Mouse (Mus musculus) monocyte, adult 5-6 weeks (primary cell): ENCODE results near the gene Olfr957. TPM values are rescaled to one million over a fixed set of nuclear protein-coding genes. Genes with fewer than 3 reads are reported as not detected.

Experiments
- ATAC-seq: fragments of 153-309, 156-312 bp; replicated peaks from 2 replicates; pipeline ENCODE4 v1.8.0; 2017; ENCODE audit warnings: mild to moderate bottlenecking; ENCODE audit not compliant: low TSS enrichment, insufficient number of reproducible peaks, severe bottlenecking, poor library complexity, low FRiP score
- total RNA-seq: library from RNA; stranded (forward); fragments of 200-1000, 200-491, 200-594 nt; gene quantifications from 3 replicates; pipeline ENCODE4 v1.2.3, GENCODE M21; 2017

The Olfr957 gene
- total RNA-seq: not detected in 3 replicates

DNA sequence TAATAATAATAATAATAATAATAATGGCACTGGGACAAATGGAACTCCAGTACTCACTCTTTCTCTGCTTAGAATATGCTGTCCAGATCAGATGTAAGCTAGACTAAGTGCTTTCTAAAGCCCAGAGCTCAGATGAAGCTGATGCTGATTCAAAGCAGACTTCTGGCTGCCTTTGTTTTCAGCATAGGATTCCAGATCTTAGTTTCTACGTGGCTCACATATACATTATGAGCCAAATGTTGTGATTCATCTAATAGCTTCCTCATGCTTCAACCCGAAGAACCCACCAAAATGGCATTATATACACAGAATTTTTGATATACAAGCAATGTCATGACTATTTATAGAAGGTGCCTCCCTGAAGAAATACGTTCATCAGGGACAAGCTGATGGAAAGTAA is at the start of gene Olfr957:
Gene Olfr957 (minus strand): TSS at position 279 of the 400 bp plus-strand sequence.
- ATAC-seq: no peak

DNA sequence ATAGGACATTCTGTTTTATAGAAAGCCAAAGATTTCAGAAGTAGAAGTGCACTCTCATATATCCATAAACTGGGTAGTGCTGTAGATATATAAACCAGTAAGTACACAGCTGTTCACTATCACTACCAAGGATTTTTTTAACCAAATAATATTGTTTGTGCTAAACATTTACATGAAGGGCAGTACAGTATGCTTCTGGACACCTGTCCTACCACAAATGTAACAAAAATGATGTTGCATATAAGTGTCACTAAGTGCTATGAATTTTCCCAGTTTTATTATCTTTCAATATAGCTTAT is 42.7 kb upstream of the Olfr957 start:
- ATAC-seq: no peak

DNA sequence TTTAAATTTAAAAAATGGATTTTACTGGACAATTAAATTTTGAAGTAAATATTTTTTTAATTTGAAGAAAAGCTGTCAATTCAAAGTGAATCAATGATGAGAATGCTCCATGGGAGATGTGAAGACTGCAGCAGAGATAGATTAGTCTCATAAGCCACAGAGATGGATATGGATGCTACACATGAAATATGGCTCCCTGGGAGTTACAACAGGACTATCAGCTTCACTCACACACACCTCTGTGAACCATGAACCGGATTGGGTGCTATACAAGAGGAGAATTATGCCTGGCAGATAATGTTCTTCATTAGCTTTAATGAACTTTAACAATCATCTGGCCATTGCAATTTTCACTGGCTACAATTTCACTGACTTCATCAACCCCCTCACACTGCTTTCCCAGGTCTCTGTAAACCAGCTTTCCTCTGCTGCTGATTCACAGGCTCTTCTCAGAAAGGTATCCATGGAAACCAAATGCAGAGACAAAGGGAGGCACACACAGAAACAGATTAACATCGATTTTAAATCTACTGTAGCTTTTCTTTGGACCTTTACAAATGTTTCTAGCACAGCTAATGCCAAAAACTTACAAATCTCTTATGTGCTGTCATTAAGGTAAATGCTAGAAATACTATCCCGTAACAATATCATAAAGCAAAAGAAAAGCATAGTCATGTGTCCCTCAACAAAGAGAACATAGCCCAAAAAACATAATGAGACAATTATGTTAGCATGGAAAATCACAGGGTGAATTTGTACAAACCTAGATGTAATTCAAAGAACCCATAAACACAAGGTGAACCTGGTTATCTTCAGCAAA is 42.1 kb upstream of the Olfr957 start:
- ATAC-seq: no peak

DNA sequence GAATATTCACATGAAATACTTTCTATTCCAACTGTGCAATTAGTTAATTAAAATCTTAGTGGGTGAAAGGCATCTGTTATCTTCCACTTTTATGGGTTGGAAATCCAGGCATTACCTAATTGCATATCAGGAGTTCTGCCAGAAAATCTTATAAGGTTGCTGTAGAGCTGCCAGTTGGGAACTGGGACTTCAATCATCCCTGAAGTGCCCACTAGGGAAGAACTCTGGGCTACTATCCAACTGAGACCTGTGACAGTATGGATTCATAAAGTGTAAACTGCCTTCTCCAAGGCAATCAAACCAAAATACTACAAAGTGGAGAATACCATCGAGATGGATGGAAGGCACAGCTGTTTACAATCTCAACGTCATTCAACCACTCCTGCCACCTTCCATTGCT is 38.3 kb upstream of the Olfr957 start, which contains the start of gene Olfr958:
Gene Olfr958 (minus strand): TSS at position 109 of the 400 bp plus-strand sequence.
- no peak for ATAC-seq

DNA sequence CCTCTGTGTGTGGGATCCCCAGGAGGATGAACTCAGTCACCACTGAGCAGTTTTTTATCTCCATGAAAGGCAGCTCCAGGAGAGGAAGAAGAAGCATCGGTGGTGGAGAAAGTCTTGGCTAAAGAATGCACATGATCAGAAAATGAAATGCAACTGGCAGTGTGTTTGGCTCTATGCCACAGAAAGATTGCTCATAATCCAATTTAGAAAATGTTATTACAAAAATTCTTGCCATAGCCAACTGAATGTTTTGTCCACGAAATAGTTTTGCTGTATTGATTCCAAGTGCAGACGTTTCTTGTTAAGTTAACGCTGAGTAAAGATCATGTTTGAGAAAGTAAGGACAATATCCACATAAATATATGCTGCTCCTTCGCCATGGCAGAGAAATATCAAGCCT is 35.2 kb upstream of the Olfr957 start:
- ATAC-seq: no peak

DNA sequence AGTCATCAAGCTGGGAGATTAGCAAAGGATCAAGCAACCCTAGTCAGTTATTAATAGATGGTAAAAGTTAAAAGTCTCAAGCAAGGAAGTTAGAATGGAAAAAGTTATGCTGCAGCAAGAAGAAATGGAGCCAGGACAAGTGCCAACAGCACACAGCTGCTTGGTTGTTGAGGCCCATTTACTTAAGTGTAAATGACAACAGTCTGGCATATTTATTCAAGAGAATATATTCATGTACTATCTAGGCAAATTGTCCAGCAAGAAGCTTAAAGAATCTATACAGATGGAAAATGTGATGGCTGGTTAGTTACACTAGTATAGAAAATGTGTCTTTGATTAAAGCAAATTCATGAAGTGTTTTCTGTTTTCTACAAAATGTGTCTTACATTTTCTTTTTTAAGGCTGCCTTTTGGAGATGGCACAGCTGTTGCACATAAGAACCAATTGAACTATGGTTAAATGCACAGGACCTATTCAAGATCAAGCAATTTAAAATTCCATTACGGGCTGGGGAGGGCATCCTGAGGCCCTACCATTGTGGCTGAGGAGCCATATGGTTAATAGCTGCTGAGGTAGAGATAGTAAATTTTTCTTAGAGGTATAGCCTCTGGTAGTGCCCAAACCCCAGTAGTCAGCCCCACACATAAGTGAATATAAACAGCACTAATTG is 8.1 kb upstream of the Olfr957 start:
- no peak for ATAC-seq

DNA sequence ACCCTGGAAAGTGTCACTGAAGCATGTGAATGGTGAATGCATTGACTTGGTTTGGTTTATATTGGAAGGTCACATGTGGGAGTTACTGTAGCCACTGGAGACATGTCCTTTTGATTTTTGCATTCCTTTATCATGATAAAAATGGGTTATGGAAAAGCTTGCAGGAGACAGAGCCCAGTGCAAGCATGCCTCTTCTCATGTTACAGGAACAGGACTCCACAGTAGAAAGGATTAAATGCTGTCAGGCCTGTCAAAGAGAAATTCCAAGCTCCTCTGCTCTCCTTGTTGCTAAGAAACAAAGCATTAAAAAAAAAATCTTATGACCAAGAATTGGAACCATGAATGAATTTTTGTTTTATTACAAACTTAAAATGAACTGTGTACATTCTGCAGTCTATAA is 3.0 kb upstream of the Olfr957 start:
- ATAC-seq: no peak

DNA sequence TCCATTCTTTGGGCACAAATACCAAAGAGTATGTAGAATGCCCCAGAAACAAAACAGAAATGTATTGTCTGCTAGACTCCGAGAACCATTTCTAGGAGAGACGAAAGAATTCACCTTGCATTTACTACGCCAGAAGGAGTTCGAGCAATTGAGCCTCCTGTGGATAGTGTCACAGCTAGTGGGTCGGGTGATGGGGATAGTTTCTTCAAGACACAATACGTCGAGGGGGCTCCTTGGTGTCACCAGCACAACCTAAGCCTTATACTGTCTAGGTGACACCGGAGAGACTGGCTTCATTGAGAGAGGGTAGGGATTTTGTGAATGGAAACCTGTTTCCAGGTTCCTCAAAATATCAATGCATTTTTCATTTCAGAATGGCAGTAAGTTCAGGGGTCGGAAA is 6.2 kb downstream of the Olfr957 start:
- no peak for ATAC-seq

DNA sequence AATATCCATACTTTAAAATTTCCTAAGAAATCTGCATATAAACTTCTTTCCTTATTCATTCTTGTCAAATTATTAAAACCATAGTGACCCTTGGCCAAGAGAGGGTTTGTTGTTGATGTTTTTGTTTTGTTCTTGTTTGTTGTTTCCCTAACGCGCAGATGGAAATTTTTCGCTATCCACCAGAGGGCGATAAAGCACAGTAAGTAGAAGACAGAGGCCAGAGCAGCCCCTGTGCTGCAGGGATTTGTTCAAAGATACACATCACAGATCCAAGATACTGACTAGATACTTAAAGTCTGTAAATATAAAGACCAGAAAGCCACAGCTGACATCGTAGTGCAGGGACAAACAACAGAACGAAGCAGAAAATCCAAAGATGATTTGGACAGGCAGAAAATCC is 6.6 kb downstream of the Olfr957 start:
- no peak for ATAC-seq

DNA sequence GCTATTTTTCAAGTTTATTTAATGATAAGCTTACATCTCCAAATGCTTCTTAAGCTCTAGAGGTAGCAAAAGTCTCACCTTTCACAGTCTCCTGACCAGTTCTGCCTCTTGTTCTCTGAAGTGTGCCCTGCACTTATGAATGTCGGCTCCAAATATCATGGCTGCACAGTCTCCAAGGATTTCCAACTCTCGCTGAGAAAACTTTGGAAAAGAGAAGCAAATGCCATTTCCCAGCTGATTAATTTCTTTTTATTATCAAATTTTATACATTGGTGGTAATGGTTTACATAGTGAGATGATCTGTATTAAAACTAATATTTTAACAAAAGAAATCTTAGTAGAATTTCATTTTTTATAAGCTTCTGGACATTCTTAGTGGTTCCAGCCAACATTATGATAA is 21.7 kb downstream of the Olfr957 start, which contains the start of gene Olfr44:
Gene Olfr44 (minus strand): TSS at position 101 of the 400 bp plus-strand sequence.
- ATAC-seq: no peak

DNA sequence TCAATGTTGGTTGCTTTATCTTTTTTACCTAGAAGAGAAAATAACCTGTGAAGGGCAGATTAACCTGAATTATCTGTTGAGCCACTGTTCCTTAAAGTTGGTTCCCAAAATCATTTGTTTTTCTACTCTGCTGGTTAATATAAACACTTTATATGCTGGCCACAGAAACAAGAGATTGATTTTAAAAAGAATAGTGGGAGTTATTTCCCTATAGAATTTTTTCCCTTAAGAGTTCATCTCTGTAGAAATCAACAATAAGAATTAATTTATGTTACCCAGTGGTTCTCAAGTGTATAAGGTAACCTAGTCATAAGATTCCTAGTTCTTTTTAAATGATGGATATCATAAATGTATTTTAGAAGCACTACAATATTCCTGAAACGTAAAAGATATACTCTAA is 43.8 kb downstream of the Olfr957 start, which contains the start of gene Olfr955:
Gene Olfr955 (minus strand): TSS at position 101 of the 400 bp plus-strand sequence.
- no peak for ATAC-seq

Other genes with a start within 250 kb of the Olfr957 start
- gene Olfr945, start 239.0 kb downstream of the Olfr957 start, total RNA-seq: 0.53 TPM in 1 of 3 replicates, not detected in the others
- gene Olfr948, start 189.8 kb downstream of the Olfr957 start, total RNA-seq: not detected in 3 replicates
- gene Olfr951, start 128.4 kb downstream of the Olfr957 start, total RNA-seq: not detected in 3 replicates
- gene Olfr952, start 88.7 kb downstream of the Olfr957 start, total RNA-seq: not detected in 3 replicates
- gene Olfr954, start 59.1 kb downstream of the Olfr957 start, total RNA-seq: not detected in 3 replicates
- gene Olfr955, start 43.9 kb downstream of the Olfr957 start, total RNA-seq: not detected in 3 replicates
- not detected in 3 replicates for gene Olfr44, start 21.8 kb downstream of the Olfr957 start, total RNA-seq
- not detected in 3 replicates for gene Olfr958, start 38.2 kb upstream of the Olfr957 start, total RNA-seq
- not detected in 3 replicates for gene Olfr959, start 59.8 kb upstream of the Olfr957 start, total RNA-seq
- not detected in 3 replicates for gene AW551984, start 88.6 kb upstream of the Olfr957 start, total RNA-seq
- not detected in 3 replicates for gene Olfr148, start 94.8 kb upstream of the Olfr957 start, total RNA-seq
- not detected in 3 replicates for gene Olfr960, start 105.6 kb upstream of the Olfr957 start, total RNA-seq
- not detected in 3 replicates for gene Olfr961, start 129.3 kb upstream of the Olfr957 start, total RNA-seq
- not detected in 3 replicates for gene Olfr963, start 151.4 kb upstream of the Olfr957 start, total RNA-seq
- not detected in 3 replicates for gene Olfr149, start 191.3 kb upstream of the Olfr957 start, total RNA-seq
- not detected in 3 replicates for gene Olfr965, start 195.5 kb upstream of the Olfr957 start, total RNA-seq
- not detected in 3 replicates for gene Olfr150, start 215.2 kb upstream of the Olfr957 start, total RNA-seq
- gene Olfr967, start 230.4 kb upstream of the Olfr957 start, total RNA-seq: 1.1 TPM in 1 of 3 replicates, not detected in the others